Mouse (Mus musculus) embryonic fibroblast, embryonic 13.5 days (primary cell): ENCODE measurements around the gene Scoc. TPM values are rescaled to one million over a fixed set of nuclear protein-coding genes. Genes with fewer than 3 reads are reported as not detected.
A peak's percentile ranks its signal among the peaks of the same experiment; 100 is the strongest.
"Not testable (repeated sequence)": the region's sequence is repeated elsewhere in the genome, so short reads cannot be mapped to it uniquely, and the experiment has no call there.

ENCODE experiments used
- H3K27ac ChIP-seq: 2 replicates; pipeline ENCODE4 v1.5.1; 2012; ENCODE audit warnings: low read length, control low read depth, inconsistent platforms; ENCODE audit not compliant: insufficient read depth
- H3K4me1 ChIP-seq: 2 replicates; pipeline ENCODE4 v1.6.1; 2011; ENCODE audit warnings: low read length; ENCODE audit not compliant: control insufficient read depth, insufficient read depth
- H3K4me3 ChIP-seq: 2 replicates; pipeline ENCODE4 v1.5.1; 2011; ENCODE audit warnings: mild to moderate bottlenecking, control low read depth, low read length; ENCODE audit not compliant: insufficient read depth
- CTCF ChIP-seq: IDR thresholded peaks from 2 replicates; pipeline ENCODE4 v1.5.1; 2011; ENCODE audit warnings: mild to moderate bottlenecking, control low read depth, low read length, moderate library complexity, borderline replicate concordance; ENCODE audit not compliant: insufficient read depth
- POLR2A ChIP-seq: IDR thresholded peaks from 2 replicates; pipeline ENCODE4 v1.6.1; 2011; ENCODE audit warnings: low read depth, mild to moderate bottlenecking, control low read depth, low read length, moderate library complexity
- polyA plus RNA-seq: library from polyadenylated mRNA; stranded (reverse); fragments of >200 nt; gene quantifications from 2 replicates; pipeline ENCODE4 v1.2.4, GENCODE M21; 2011; ENCODE audit warnings: low read depth; ENCODE audit not compliant: missing spikeins, insufficient read length

The Scoc gene
- polyA plus RNA-seq = 136 and 149 TPM in 2 replicates

- Histone ChIP-seq H3K27ac (no peak within 1 kb of the TSS), H3K4me1 (no peaks in the 10 kb centered on the region)
- TF ChIP-seq POLR2A = no peak
- TF ChIP-seq CTCF = no peak
These were observed at the start of gene Scoc for GRCm38 (mm10) chr8:83458222-83458621. Scoc (minus strand) TSS chr8:83458391.

GRCm38 (mm10) chr8:83459606-83460005 lies 1.4 kb upstream of the Scoc start:
- Histone ChIP-seq H3K4me3 (no peak overlapping the region), H3K4me1 (no peaks in the 10 kb centered on the region), H3K27ac (no peak overlapping the region)
- no peak for TF ChIP-seq CTCF
- no peak for TF ChIP-seq POLR2A

More at GRCm38 (mm10) chr8:83458222-83458621, at the start of gene Scoc:
- H3K4me3 ChIP-seq = no peak within 1 kb of the TSS

GRCm38 (mm10) chr8:83457121-83457520 lies 1.1 kb downstream of the Scoc start:
- Histone ChIP-seq H3K4me1 (no peaks in the 10 kb centered on the region), H3K27ac (no peak overlapping the region), H3K4me3 (no peak overlapping the region)
- TF ChIP-seq POLR2A (no peak), CTCF (no peak)

- H3K4me3 ChIP-seq = no peak overlapping the region
- no peak for TF ChIP-seq POLR2A
- no peak for TF ChIP-seq CTCF
- H3K27ac ChIP-seq = no peak overlapping the region
- no peaks in the 10 kb centered on the region for H3K4me1 ChIP-seq
These were observed 7.1 kb downstream of the Scoc start for GRCm38 (mm10) chr8:83451056-83451455.

- TF ChIP-seq CTCF (no peak), POLR2A (no peak)
- Histone ChIP-seq H3K27ac (no peak overlapping the region), H3K4me3 (no peak overlapping the region), H3K4me1 (no peaks in the 10 kb centered on the region)
These were observed 8.2 kb downstream of the Scoc start for GRCm38 (mm10) chr8:83449960-83450359.

- Histone ChIP-seq H3K27ac (peak overlapping the region; percentile 79), H3K4me1 (no peaks in the 10 kb centered on the region; the same call in none of the 2 replicates), H3K4me3 (peak overlapping the region; percentile 89)
- TF ChIP-seq CTCF (no peak), POLR2A (no peak)
These were observed 15.2 kb downstream of the Scoc start for GRCm38 (mm10) chr8:83443052-83443400.

GRCm38 (mm10) chr8:83442243-83443051 lies 15.7 kb downstream of the Scoc start:
- no peak for TF ChIP-seq CTCF
- peak; percentile 65 for TF ChIP-seq POLR2A
- Histone ChIP-seq H3K4me1 (no peaks in the 10 kb centered on the region; the same call in none of the 2 replicates), H3K27ac (peak overlapping the region; percentile 79), H3K4me3 (peak overlapping the region; percentile 89)

- Histone ChIP-seq H3K27ac (peak overlapping the region; percentile 68), H3K4me1 (no peaks in the 10 kb centered on the region; the same call in none of the 2 replicates), H3K4me3 (peak overlapping the region; percentile 87)
- TF ChIP-seq POLR2A (no peak), CTCF (no peak)
These were observed 16.4 kb downstream of the Scoc start for GRCm38 (mm10) chr8:83441656-83442242.

- TF ChIP-seq CTCF = no peak
- TF ChIP-seq POLR2A = no peak
- Histone ChIP-seq H3K27ac (no peak overlapping the region), H3K4me1 (no peaks in the 10 kb centered on the region), H3K4me3 (no peak overlapping the region)
These were observed 21.1 kb downstream of the Scoc start for GRCm38 (mm10) chr8:83437077-83437476.

- no peak overlapping the region for H3K4me3 ChIP-seq
- no peak for TF ChIP-seq POLR2A
- no peak for TF ChIP-seq CTCF
- H3K27ac ChIP-seq = no peak overlapping the region
- no peaks in the 10 kb centered on the region for H3K4me1 ChIP-seq
These were observed 29.1 kb downstream of the Scoc start for GRCm38 (mm10) chr8:83429071-83429524.

- not testable (repeated sequence) for H3K4me1 ChIP-seq, H3K27ac ChIP-seq, H3K4me3 ChIP-seq
These were observed 29.6 kb downstream of the Scoc start for GRCm38 (mm10) chr8:83428621-83429020.
